Mouse (Mus musculus): ENCODE measurements around the gene Ecel1.
A peak's percentile ranks its signal among the peaks of the same experiment; 100 is the strongest.

Gene Ecel1

GRCm38 (mm10) chr1:87101411-87101810, 54.9 kb downstream of the Ecel1 start, which contains the start of gene Alpi:
TSS of gene Alpi (minus strand) at chr1:87101606.
- DNase-seq (ENCODE audit: low spot score in 2 of 2) = no peak

- peak; percentile 33 to 45 for DNase-seq (ENCODE audit: low spot score in 2 of 2)
Observed at GRCm38 (mm10) chr1:87098358-87098975, 57.9 kb downstream of the Ecel1 start.
